Mouse (Mus musculus) ES-E14 (cell line): ENCODE data around the gene Plk2. TPM values are rescaled to one million over a fixed set of nuclear protein-coding genes. Genes with fewer than 3 reads are reported as not detected.
"Not testable (repeated sequence)": the region's sequence is repeated elsewhere in the genome, so short reads cannot be mapped to it uniquely, and the experiment has no call there.

Experiments used
- DNase-seq: peaks from one replicate; pipeline ENCODE4 v3.0.0-alpha.2; 2013; ENCODE audit warnings: low read depth, low spot score
- H3K27ac ChIP-seq: 2 replicates; pipeline ENCODE4 v1.5.1; 2012; ENCODE audit warnings: low read depth, mild to moderate bottlenecking, low read length, moderate library complexity, mixed read lengths; ENCODE audit not compliant: poor library complexity, insufficient read depth, severe bottlenecking
- H3K36me3 ChIP-seq: 2 replicates; pipeline ENCODE4 v1.6.1; 2012; ENCODE audit warnings: mild to moderate bottlenecking, low read length, moderate library complexity, mixed read lengths; ENCODE audit not compliant: control insufficient read depth, poor library complexity, insufficient read depth, severe bottlenecking
- H3K4me1 ChIP-seq, 2 experiments: fragments of 150-350 bp in 1 of 2; sonication (generic) in 1 of 2; 2 replicates each; pipeline ENCODE4 v1.6.1; 2012; ENCODE audit warnings: low read length in 2 of 2, mild to moderate bottlenecking in 1 of 2, mixed read lengths in 1 of 2; ENCODE audit not compliant: control insufficient read depth in 2 of 2, insufficient read depth in 2 of 2, poor library complexity in 1 of 2
- H3K4me3 ChIP-seq, 2 experiments: fragments of 150-350 bp in 1 of 2; sonication (generic) in 1 of 2; 2 replicates each; pipeline ENCODE4 v1.5.1; 2012; ENCODE audit warnings: low read length in 2 of 2, low read depth in 1 of 2, mild to moderate bottlenecking in 1 of 2, mixed read lengths in 1 of 2; ENCODE audit not compliant: insufficient read depth in 1 of 2, poor library complexity in 1 of 2, severe bottlenecking in 1 of 2
- H3K9ac ChIP-seq: 2 replicates; pipeline ENCODE4 v1.6.1; 2012; ENCODE audit warnings: low read depth, mild to moderate bottlenecking, low read length, mixed read lengths; ENCODE audit not compliant: poor library complexity, insufficient read depth, severe bottlenecking
- H3K9me3 ChIP-seq: fragments of 150-350 bp; sonication (generic); 2 replicates; pipeline ENCODE4 v1.6.1; 2012; ENCODE audit warnings: low read depth, mild to moderate bottlenecking, low read length; ENCODE audit not compliant: control insufficient read depth, insufficient read depth
- CHD2 ChIP-seq: IDR thresholded peaks from 2 replicates; pipeline ENCODE4 v1.6.1; 2014; ENCODE audit warnings: mild to moderate bottlenecking, low read depth, low read length, inconsistent platforms
- HCFC1 ChIP-seq: IDR thresholded peaks from 2 replicates; pipeline ENCODE4 v1.6.1; 2012; ENCODE audit warnings: low read length, inconsistent platforms, borderline replicate concordance; ENCODE audit not compliant: insufficient read depth
- MAFK ChIP-seq: IDR thresholded peaks from 2 replicates; pipeline ENCODE4 v1.6.1; 2014; ENCODE audit warnings: mild to moderate bottlenecking, low read depth, low read length, inconsistent platforms; ENCODE audit not compliant: insufficient read depth
- ZC3H11A ChIP-seq: IDR thresholded peaks from 2 replicates; pipeline ENCODE4 v1.6.1; 2012; ENCODE audit warnings: low read depth, mild to moderate bottlenecking, inconsistent platforms, low read length, borderline replicate concordance
- ZNF384 ChIP-seq: IDR thresholded peaks from 2 replicates; pipeline ENCODE4 v1.6.1; 2012; ENCODE audit warnings: low read depth, low read length, inconsistent platforms
- in situ Hi-C, 2 experiments: fragments of 600-800 bp; cut with MboI; formaldehyde crosslinking; loops; one replicate each; pipeline ENCODE4 v1.15.1; 2025; ENCODE audit warnings: low sequenced_read_pairs in 2 of 2, inconsistent platforms in 1 of 2; ENCODE audit not compliant: unreplicated experiment in 2 of 2
- total RNA-seq: library from RNA; depleted of rRNA; stranded (reverse); fragments of 300-350 nt; gene quantifications from 2 replicates; pipeline ENCODE4 v1.2.3, GENCODE M21; 2012

Gene Plk2
- total RNA-seq, 1 experiment: 118 TPM

DNA sequence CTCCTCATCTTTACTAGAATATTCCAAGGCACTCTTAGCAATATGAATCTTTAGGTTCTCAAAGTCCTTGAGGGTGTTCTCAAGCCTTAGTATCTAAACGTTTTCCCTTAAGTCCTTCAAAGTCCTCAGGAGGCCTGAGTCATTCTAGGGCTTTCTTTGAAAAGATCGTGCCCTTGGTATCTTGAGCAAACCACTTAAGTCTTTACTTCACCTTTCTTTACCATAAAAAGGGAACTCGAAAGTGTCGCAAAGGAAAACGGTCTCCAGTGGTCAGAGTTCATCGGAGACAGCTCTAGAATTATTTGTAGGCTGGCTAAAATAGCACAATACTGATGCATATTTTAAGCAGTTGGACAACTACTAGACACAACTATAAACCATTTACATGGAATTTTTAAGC is 31.1 kb upstream of the Plk2 start:
- Histone ChIP-seq H3K4me1 (no peaks in the 10 kb centered on the region), H3K4me3 (no peak overlapping the region), H3K27ac (no peak overlapping the region), H3K9ac (no peak overlapping the region), H3K9me3 (no peaks in the 10 kb centered on the region), H3K36me3 (no peaks in the 10 kb centered on the region)
- no peak for TF ChIP-seq ZC3H11A
- no peak for TF ChIP-seq CHD2
- no peak for TF ChIP-seq HCFC1
- TF ChIP-seq MAFK: no peak
- no peak for TF ChIP-seq ZNF384
- DNase-seq: no peak
- in situ Hi-C loops: loop anchor here in 1 of 2 experiments (25.0 kb wide), 1 partner anchor 301 kb away; no protein-coding TSS in a partner anchor

DNA sequence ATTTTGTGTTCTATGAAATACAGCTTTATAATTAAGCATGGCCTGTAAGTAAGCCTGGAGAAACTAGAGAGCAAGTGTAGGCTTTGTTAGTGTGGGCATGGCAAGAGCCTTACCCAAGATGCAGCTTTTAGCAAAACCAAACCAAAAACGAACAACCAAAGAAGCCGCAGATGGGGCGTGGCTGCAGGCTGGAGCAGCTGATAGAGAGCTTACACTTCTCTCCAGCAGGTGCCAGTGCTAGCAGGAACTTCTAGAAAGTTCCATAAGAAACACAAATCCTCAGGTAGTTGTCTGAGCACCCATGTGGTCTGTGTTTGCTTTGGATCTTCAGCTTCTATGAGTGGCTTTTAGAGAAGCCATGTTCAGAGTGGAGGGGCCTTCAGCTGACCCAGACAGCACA is 28.4 kb upstream of the Plk2 start:
- TF ChIP-seq ZC3H11A (no peak), HCFC1 (no peak), CHD2 (no peak), MAFK (no peak), ZNF384 (no peak)
- Histone ChIP-seq H3K27ac (no peak overlapping the region), H3K4me1 (no peaks in the 10 kb centered on the region), H3K9me3 (no peaks in the 10 kb centered on the region), H3K9ac (no peak overlapping the region), H3K4me3 (no peak overlapping the region), H3K36me3 (no peaks in the 10 kb centered on the region)
- no peak for DNase-seq
- in situ Hi-C loops: loop anchor here in 1 of 2 experiments (25.0 kb wide), 1 partner anchor 304 kb away; no protein-coding TSS in a partner anchor

DNA sequence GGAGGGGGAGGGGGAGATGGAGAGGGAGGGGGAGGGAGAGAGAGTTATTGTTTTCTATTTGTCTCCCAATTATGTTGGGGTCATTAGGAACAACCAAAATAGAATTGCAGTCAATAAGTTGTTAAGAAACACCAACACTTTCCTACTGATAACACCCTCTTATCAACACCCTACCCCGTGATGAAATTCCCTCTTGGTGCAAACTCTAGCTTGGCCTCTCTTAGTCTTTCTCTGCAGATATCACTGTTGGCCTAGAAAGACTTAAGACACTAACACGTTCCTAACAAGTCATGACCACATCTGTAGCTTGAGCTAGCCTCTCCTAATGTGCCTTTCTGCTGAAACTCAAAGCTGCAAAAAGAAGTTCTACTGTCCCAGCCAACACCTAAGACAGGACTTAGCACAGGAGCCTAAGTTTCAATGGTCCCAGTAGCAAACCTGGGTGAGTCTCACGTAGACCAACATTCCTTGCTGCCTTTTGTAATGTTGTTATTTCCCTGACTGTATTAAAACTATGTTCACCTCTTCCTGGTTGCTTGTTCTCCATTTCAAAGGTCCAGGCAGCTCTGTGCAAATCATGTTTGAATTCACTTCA is 26.8 kb upstream of the Plk2 start:
- Histone ChIP-seq H3K4me3 (no peak overlapping the region), H3K4me1 (no peaks in the 10 kb centered on the region), H3K27ac (no peak overlapping the region), H3K36me3 (no peaks in the 10 kb centered on the region), H3K9me3 (no peaks in the 10 kb centered on the region), H3K9ac (no peak overlapping the region)
- TF ChIP-seq ZNF384 (no peak), CHD2 (no peak), ZC3H11A (no peak), HCFC1 (no peak), MAFK (no peak)
- no peak for DNase-seq
- in situ Hi-C loops: loop anchor here in 1 of 2 experiments (25.0 kb wide), 1 partner anchor 306 kb away; no protein-coding TSS in a partner anchor

DNA sequence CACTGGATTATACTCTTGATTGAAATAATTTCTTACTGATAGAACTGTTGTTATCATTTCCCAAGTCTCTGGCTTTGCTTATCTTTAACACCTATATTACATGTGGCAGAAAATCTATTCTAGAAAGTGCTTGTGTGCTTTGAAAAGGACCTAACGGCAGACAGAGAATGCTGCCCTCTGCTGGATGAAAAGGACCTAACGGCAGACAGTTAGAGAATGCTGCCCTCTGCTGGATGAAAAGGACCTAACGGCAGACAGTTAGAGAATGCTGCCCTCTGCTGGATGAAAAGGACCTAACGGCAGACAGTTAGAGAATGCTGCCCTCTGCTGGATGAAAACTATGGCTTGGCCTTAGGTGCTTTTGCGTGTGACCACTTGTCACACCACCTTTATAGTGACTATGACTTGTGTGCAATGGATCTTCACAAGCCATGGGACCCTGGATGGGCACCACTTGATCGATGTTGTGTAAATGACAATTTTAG is 26.2 kb upstream of the Plk2 start:
- H3K27ac ChIP-seq, H3K4me1 ChIP-seq, DNase-seq, H3K9me3 ChIP-seq, H3K36me3 ChIP-seq, H3K4me3 ChIP-seq, H3K9ac ChIP-seq: not testable (repeated sequence)
- in situ Hi-C loops: loop anchor here in 1 of 2 experiments (25.0 kb wide), 1 partner anchor 306 kb away; no protein-coding TSS in a partner anchor
- TF ChIP-seq ZNF384 (0 out of 2 replicates have a peak, but pooled peaks have one; percentile 18), ZC3H11A (peak; percentile 78), HCFC1 (peak; percentile 64; the same call in 1 of the 2 replicates)
